Mouse (Mus musculus): ENCODE results near the gene Dcpp2.
A peak's percentile ranks its signal among the peaks of the same experiment; 100 is the strongest.
"Not testable (repeated sequence)": the region's sequence is repeated elsewhere in the genome, so short reads cannot be mapped to it uniquely, and the experiment has no call there.

Dcpp2 gene

GRCm38 (mm10) chr17:23880576-23880975 is at the start of gene Dcpp2, which contains the start of gene Dcpp1:
Gene Dcpp2, plus strand, starts transcription at chr17:23880880.
Gene Dcpp1, plus strand, starts transcription at chr17:23880876.
- not testable (repeated sequence) for DNase-seq

DNA sequence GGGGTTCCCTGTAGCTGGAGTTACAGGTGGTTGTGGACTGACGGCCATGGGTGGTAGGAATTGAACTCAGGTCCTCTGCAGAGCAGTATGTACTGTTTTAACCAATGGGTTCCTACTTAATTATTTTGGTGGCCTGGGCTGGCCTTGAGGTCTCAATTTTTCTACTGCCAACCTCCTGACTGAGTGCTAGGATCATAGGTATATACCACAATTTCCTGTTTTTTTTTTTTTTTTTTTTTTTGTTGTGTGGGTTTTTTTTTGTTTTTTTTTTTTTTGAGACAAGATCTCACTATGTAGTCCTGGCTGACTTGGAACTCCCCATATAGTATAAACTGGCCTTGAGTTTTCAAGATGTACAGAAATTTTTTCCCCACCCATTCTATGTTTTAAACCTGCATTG is 49.5 kb upstream of the Dcpp2 start:
- DNase-seq, result no peak

GRCm38 (mm10) chr17:23836006-23836575 is 44.6 kb upstream of the Dcpp2 start, which contains the start of gene Prss33:
Gene Prss33, minus strand, starts transcription at chr17:23836056.
- no peak for DNase-seq

DNA sequence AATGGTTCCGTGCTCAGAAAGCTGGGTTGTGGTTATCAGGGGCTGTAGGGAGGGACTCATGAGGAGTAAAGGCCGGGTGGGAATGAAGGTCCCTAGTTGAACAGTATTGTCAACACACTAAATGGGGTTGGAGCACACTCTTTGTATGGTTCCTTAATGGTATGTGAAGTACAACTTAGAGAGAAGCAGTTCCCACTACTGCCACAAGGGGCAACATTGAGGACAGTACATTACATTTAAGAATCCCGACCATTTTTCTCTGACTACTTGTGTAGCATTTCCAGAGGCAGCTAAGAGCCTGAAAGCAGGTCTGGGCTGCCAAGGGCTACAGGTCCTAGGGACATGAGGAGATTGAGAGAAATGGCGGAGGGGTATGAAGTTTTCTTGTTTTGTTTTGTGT is 39.5 kb upstream of the Dcpp2 start:
- DNase-seq, result peak; percentile 69

DNA sequence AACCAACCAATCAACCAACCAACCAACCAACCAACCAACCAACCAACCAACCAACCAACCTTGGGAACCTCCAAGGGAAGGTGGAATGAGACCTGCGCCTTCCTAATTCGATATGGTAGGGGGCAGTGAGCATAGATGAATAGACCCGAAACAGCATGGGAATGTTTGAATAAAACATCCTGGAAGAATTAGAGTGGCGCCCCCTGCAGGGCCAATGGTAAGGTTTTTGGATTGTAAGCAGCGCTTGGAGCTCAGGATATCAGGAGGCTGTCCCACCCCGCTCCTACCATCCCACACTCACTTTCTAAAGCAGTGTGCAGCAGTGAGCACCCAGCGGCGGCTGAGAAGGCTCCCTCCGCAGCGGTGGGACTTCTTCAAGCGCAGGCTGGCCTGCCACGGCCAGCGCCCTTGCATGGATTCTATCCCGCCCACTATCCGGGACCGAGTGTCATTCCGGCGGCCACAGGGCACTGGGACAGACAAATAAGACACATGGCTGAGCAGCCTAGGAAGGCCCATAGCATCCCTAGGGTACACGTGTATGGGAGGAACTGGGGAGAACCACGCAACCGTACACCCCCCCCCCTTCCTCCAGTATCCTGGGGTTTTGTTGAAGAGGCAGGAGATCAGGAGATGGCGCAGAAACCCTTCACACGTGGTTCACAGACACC is 37.4 kb upstream of the Dcpp2 start:
- no peak for DNase-seq

DNA sequence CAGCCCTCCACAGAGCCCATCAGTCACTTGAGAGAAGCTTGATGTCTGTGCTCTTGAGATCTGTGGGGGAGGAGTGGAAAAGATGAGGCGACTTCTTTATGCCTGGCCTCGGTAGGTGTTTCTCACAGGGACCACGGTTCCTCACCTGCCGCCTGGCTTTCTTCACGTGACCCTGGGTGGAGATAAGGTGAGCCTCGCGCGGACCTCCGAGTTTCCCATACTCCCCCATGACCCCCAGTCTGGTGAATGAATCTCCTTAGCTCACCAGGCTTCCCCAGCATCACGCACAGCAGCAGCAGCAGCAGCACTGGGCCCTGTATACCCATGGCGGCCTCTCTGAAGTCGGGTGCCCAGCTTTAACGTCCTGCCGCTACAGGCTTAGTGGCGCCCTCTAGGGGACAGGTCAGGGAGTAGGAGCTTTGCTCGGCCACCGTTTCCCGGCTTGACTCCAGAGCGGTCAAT is 36.8 kb upstream of the Dcpp2 start, which contains the start of the genes Prss32 and Prss41:
Gene Prss32 (plus strand): TSS at position 44 of the 462 bp plus-strand sequence.
Gene Prss41 (minus strand): TSS at position 361 of the 462 bp plus-strand sequence.
- DNase-seq, result peak; percentile 42

- no peak for DNase-seq
Observed at GRCm38 (mm10) chr17:23850028-23850427, 30.7 kb upstream of the Dcpp2 start.

DNA sequence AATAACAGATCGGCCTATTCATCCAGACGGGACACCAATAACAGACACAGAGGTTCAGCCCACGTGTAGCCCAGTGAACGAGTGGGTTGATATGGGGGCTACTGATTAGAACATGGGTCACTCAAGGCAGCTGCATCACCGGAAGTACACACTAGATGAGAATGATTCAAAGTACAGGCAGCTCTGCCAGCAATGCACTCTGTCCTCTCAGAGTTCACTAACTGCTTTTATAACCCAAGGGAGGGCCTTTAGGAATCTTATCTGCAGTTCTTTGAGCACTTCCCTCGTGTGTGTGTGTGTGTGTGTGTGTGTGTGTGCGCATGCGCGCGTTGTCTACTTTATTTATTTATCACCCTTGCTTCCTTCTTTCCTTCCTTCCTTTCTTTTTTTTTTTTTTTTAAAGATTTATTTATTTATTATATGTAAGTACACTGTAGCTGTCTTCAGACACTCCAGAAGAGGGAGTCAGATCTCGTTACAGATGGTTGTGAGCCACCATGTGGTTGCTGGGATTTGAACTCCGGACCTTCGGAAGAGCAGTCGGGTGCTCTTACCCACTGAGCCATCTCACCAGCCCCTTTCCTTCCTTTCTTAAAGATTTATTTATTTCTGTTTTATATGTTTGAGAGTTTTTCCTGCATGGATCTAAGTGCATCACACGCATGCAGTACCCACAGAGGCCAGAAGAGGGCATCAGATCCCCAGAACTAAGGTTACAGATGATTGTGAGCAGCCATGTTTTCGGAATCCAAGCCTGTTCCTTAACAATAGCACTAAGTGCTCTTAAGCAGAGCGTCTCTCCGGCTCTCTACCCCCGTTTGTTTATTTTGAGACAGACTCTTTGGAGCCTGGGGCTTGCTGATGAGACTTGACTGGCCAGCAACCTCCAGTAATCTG is 29.6 kb upstream of the Dcpp2 start:
- peak; percentile 62 for DNase-seq

DNA sequence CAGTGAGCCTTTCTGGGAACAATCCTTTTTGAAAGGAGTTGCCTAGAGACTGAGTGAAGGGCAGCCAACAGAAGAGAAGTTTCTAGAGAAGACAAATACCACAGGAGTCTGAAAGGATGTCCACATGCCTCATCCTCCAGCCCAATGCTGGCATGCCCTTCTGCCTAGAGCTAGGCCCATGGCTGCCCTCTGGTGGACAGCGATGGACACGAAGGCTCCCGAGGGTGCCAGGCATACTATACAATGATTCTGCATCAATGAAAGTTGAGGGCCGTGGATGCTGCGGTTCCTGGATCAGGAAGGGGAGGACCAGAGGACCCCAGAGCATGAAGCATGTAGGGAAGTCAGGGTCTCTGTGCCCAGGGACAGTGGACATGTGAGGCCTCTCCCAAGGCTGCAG is 27.4 kb upstream of the Dcpp2 start:
- peak; percentile 58 for DNase-seq

- no peak for DNase-seq
Observed at GRCm38 (mm10) chr17:23854229-23854765, 26.4 kb upstream of the Dcpp2 start.

GRCm38 (mm10) chr17:23857193-23857592 is 23.5 kb upstream of the Dcpp2 start:
- DNase-seq, result no peak

DNA sequence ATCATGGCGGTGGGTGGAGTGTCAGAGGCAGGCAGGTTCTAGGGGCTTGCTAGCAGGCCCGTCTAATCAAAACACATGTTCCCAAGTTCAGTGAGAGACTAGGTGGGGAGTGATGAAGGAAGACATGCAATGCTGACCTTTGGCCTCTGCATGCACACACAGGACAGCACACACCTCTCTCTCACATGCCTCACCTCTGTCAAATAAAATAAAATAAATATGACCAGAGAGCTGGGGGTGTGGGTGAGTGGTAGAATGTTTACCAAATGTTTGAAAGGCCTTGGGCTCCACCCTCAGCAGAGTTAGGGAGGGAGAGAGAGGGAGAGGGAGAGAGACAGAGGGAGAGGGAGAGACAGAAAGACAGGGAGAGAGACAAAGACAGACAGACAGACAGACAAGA is 22.8 kb upstream of the Dcpp2 start:
- DNase-seq, result no peak

- no peak for DNase-seq
Observed at GRCm38 (mm10) chr17:23862926-23863325, 17.8 kb upstream of the Dcpp2 start.

DNA sequence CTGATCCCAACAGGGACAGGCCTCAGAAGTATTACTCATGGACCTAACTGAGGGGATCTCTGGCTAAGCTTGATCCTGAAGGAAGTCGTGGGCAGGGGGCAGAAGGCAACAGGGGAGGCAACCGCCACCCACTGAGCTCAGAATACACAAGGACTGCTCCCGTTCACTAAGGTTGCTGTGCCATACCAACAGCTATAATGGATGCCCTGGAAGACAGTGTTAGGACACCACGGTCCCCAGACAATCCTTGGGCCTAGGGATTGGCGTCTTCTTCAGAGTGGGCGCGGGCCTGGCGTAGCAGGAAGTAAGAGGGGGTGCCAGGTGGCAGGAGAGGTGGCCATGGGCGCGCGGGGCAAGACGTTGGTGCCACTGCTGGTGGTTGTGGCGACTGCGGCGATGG is 12.9 kb upstream of the Dcpp2 start, which contains the start of gene Prss21:
Gene Prss21 (plus strand): TSS at position 301 of the 400 bp plus-strand sequence.
- DNase-seq, result no peak

DNA sequence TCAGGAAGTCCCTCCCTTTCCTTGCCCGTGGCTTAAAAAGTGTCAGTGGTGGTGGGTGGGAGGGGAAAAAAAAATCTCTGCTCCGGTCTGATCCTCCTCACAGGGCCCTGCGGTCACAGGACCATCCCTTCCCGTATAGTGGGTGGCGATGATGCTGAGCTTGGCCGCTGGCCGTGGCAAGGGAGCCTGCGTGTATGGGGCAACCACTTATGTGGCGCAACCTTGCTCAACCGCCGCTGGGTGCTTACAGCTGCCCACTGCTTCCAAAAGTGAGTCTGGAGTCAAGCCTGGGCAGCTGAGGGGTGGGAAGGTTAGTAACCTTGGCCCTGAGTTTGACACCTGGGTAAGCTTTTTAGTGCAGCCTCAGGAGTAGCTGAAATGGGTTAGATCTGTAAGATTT is 12.2 kb upstream of the Dcpp2 start:
- no peak for DNase-seq

DNA sequence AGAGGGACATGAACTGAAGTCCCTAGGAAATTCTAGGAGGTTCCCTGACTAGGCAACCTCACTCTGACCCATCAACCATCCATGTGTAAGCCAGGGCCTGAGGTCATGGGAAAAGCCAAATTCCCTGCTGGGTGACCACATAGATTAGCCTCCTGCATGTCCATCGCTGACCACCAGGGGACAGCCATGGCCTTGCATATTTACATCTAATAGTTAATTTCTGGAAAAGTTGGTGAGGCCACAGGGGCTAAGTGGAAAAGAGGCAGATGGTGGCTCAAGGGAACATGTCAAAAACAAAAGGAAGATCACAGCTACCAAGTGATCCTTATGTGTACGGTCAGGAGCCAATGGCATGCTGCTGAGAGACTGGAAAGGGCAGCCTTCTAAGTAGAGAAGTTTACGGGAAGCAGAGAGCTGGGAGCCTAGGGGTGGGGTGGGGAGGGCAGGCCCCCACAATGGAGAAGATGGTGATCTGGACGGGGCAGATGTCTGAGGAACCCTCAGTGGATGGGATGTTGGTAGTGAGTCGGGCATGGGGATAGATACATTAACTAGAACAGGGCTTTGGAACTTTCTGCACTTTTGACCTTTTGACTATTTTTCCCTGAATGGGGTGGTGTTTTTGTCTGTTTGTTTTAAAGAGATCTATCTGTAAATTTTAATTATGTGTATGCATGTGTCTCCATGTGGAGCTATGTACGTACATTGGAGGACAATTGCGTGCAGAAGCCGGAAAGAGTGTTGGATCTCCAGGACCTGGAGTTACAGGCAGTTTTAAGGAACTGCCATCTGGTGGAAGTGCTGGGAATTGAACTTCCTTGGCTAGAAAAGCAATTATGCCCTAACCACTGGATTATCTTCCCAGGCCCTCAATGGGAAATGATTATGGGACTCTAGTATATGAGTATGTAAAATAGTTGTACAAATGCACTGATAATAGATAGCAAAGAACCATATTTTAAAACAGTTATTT is 6.5 kb upstream of the Dcpp2 start:
- DNase-seq, result peak; percentile 68

- DNase-seq, result no peak
Observed at GRCm38 (mm10) chr17:23876741-23877140, 3.9 kb upstream of the Dcpp2 start.

DNA sequence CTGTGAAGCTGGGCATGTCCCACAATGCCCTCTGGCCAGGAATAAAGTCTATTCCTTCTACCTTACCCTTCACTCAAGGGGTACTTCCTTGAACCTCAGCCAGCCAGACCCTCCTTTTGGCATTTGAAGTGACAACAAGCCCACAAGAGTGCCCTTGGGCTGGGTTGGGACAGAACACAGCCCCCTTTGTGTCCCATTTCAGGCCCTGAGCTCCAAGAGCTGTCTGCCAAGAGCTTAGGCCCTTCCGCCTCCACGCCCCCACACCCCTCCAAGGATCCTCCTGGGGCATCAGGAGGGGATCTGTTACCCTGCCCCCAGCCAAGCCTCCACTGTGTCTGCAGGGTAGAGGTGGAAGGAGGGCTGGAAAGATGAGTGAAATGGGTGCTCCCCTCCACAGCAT is 3.5 kb upstream of the Dcpp2 start:
- no peak for DNase-seq

DNA sequence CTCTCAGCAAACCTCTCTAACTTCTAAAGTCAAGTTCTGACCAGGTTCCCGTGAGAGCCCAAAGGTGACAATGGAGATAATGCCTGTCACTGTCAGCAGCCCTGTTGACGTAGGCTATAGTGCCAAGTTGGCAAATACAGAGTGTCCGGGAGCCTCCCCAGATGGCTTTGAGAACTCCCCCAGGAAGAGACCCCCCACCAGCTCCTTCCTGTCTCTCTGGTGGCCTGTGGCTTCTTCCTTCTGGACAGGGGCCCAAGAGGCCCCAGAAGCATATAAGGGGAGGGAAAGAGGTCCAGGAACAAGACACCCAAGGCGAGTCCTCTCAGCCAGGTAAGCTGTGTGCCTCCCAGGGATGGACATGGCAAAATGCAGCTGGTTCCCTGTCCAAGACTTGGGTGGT is 36.5 kb downstream of the Dcpp2 start, which contains the start of gene Dcpp3:
Gene Dcpp3 (plus strand): TSS at position 301 of the 400 bp plus-strand sequence.
- not testable (repeated sequence) for DNase-seq

DNA sequence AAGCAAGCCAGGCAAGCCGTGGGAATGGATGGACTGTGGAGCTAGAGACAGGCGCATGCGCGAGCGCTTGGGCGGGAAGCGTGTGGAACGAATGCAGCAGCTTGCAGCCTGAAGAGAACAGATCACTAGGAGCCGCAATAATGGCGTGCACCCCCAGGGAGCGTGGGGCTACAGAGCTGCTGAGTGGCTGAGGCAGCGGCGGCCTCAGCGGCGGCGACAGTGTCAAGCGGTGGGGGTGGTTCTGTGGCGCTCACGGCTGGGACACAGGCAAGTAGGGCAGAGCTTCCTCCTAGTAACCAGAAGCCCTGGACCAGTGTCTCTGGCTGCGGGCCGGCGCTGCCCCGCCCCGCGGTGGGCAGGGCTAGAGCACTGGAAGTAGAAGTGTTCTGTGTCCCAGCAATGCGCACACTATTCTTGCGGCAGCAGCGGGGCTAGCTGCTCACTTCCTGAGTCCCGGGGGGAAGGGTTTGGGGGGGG is 43.9 kb downstream of the Dcpp2 start:
- peak; percentile 95 for DNase-seq

DNA sequence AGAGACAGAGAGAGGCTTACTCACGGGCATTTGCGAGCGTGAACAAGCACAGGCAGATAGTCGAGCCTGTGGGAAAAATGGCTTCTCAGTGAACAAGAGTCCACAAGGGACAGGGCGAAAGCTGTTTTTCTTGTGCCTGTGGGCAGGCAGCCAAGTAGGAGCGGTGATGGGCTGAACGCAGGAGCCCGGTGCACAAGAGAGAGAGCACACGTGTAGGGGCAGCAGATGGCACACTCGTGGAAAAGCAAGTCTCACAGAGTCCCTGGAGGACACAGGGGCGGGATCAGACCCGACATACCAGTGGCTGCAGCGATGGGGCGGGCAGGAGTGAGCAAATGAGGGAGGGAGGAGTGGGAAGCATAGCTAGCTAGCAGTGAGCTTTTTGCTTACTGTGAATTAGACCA is 44.4 kb downstream of the Dcpp2 start:
- peak; percentile 74 for DNase-seq
